Mouse (Mus musculus) liver, embryonic 13.5 days (tissue): ENCODE results near the gene Ccm2l. TPM values are rescaled to one million over a fixed set of nuclear protein-coding genes. Genes with fewer than 3 reads are reported as not detected.

Source experiments
- ATAC-seq: fragments of 200-750 bp; cut with Nextera tagmentation; 2 replicates; pipeline ENCODE4 v1.8.0; 2017; ENCODE audit warnings: low read depth, mild to moderate bottlenecking, moderate number of reproducible peaks, moderate library complexity
- DNase-seq: peaks from one replicate; pipeline ENCODE4 v3.0.0; 2022
- H3K27ac ChIP-seq: fragments of 300-500 bp; sonication (generic); 2 replicates; pipeline ENCODE4 v1.5.1; 2015; ENCODE audit warnings: moderate library complexity, mild to moderate bottlenecking, inconsistent platforms
- H3K27me3 ChIP-seq: fragments of 300-500 bp; sonication (generic); 2 replicates; pipeline ENCODE4 v1.6.1; 2015; ENCODE audit warnings: mild to moderate bottlenecking, inconsistent platforms
- H3K36me3 ChIP-seq: fragments of 300-500 bp; sonication (generic); 2 replicates; pipeline ENCODE4 v1.6.1; 2015; ENCODE audit warnings: mild to moderate bottlenecking, inconsistent platforms
- H3K4me1 ChIP-seq: fragments of 300-500 bp; sonication (generic); replicated peaks from 2 replicates; pipeline ENCODE4 v1.6.1; 2015; ENCODE audit warnings: inconsistent platforms
- H3K4me2 ChIP-seq: fragments of 300-500 bp; sonication (generic); 2 replicates; pipeline ENCODE4 v1.6.1; 2015; ENCODE audit warnings: inconsistent platforms, mild to moderate bottlenecking, moderate library complexity
- H3K4me3 ChIP-seq: fragments of 300-500 bp; sonication (generic); replicated peaks from 2 replicates; pipeline ENCODE4 v1.5.1; 2015; ENCODE audit warnings: mild to moderate bottlenecking, inconsistent platforms
- H3K9ac ChIP-seq: fragments of 300-500 bp; sonication (generic); 2 replicates; pipeline ENCODE4 v1.6.1; 2015; ENCODE audit warnings: mild to moderate bottlenecking, inconsistent platforms
- H3K9me3 ChIP-seq: fragments of 300-500 bp; sonication (generic); replicated peaks from 2 replicates; pipeline ENCODE4 v1.6.1; 2016; ENCODE audit warnings: inconsistent platforms
- WGBS: fragments of 180-500 bp; shearing (Covaris S2); methylation state at CpG from one replicate; pipeline ENCODE4 v1.1.7; 2015; ENCODE audit not compliant: insufficient replicate concordance; 5-methylcytosine and 5-hydroxymethylcytosine counted together
- polyA plus RNA-seq: library from polyadenylated mRNA; unstranded; fragments of >200 nt; fragmentation: Nextera tagmentation; extraction: Ambion mirVana; gene quantifications from 2 replicates; pipeline ENCODE4 v1.2.1, GENCODE M21; 2015

Gene Ccm2l
- polyA plus RNA-seq, 1 experiment from 2014 or later = 0.83 TPM

GRCm38 (mm10) chr2:153055270-153055920, 10.4 kb upstream of the Ccm2l start:
- 50% methylated on average over 6 of the region's 6 CpGs for WGBS
- no peak for ATAC-seq
- H3K27me3 ChIP-seq = peaks cover 35% of the 10 kb centered on the region
- no peak overlapping the region for H3K9ac ChIP-seq
- H3K4me2 ChIP-seq = no peak overlapping the region
- H3K27ac ChIP-seq = no peak overlapping the region
- no peaks in the 10 kb centered on the region for H3K36me3 ChIP-seq
- H3K9me3 ChIP-seq = no peaks in the 10 kb centered on the region
- 0 out of 2 replicates have a peak, but pooled peaks cover 3% of the 10 kb centered on the region for H3K4me1 ChIP-seq
- no peak overlapping the region for H3K4me3 ChIP-seq
- DNase-seq = no peak

GRCm38 (mm10) chr2:153058365-153058764, 7.4 kb upstream of the Ccm2l start:
- 48% methylated on average over 4 of the region's 4 CpGs for WGBS
- Histone ChIP-seq H3K4me3 (no peak overlapping the region), H3K27me3 (peaks cover 11% of the 10 kb centered on the region; the same call in 1 of the 2 replicates), H3K27ac (no peak overlapping the region), H3K36me3 (no peaks in the 10 kb centered on the region), H3K4me2 (no peak overlapping the region), H3K9me3 (no peaks in the 10 kb centered on the region), H3K9ac (no peak overlapping the region), H3K4me1 (no peaks in the 10 kb centered on the region)
- DNase-seq (no peak), ATAC-seq (no peak)

DNA sequence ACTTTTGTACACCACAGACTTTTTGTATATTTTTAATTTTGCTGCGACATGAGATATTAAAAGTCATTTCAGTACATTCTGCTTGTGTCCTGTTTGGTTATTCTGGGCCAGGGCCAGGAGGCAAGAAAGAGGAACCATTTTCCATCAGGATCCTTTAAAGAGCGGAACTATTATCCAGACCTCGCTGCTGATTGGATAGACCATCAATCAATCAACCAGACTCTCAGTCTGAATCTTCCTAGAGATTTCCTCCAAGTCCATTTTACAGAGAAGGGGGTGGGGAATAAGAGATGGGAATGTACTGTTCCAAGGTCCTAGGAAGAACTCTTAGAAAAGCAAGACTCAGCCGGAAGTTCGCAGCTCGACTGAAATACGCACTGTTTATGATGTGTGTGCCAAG, 5.5 kb upstream of the Ccm2l start:
- Histone ChIP-seq H3K4me1 (peaks cover 5% of the 10 kb centered on the region; the same call in 1 of the 2 replicates), H3K9ac (no peak overlapping the region), H3K4me3 (no peak overlapping the region), H3K36me3 (no peaks in the 10 kb centered on the region), H3K27ac (no peak overlapping the region), H3K27me3 (no peaks in the 10 kb centered on the region), H3K9me3 (no peaks in the 10 kb centered on the region), H3K4me2 (no peak overlapping the region)
- ATAC-seq = no peak
- 78% methylated on average over 7 of the region's 7 CpGs for WGBS
- no peak for DNase-seq

DNA sequence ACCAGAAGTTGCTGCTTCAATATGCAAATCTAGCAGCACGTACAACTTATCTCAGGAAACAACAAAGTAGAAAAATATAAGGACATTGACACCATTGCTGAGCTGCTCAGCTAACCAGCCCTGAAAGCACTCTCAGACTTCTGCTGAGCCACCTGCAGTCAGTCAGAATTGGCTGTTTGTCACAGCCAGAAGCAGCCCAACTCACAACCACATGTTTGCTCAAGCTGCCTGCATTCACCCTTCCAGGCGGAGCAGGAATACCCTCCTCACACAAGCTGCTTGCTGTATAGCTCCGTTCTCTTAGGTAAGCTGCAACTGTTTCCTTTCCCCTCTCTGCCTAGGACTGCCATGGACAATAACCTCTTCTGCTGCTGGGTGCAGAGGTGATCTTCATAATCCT, 2.4 kb upstream of the Ccm2l start:
- H3K9me3 ChIP-seq = no peaks in the 10 kb centered on the region
- H3K4me3 ChIP-seq = no peak overlapping the region
- WGBS = 55% methylated on average over 3 of the region's 3 CpGs
- ATAC-seq (no peak), DNase-seq (no peak)
- H3K4me1 ChIP-seq = peaks cover 5% of the 10 kb centered on the region; the same call in 1 of the 2 replicates
- no peak overlapping the region for H3K4me2 ChIP-seq
- H3K27me3 ChIP-seq = no peaks in the 10 kb centered on the region
- no peak overlapping the region for H3K9ac ChIP-seq
- H3K36me3 ChIP-seq = no peaks in the 10 kb centered on the region
- no peak overlapping the region for H3K27ac ChIP-seq

- Histone ChIP-seq H3K27ac (no peak overlapping the region), H3K4me1 (peaks cover 5% of the 10 kb centered on the region; the same call in 1 of the 2 replicates), H3K9me3 (no peaks in the 10 kb centered on the region), H3K9ac (no peak overlapping the region), H3K36me3 (no peaks in the 10 kb centered on the region), H3K27me3 (no peaks in the 10 kb centered on the region), H3K4me3 (no peak overlapping the region), H3K4me2 (no peak overlapping the region)
- DNase-seq = no peak
- ATAC-seq = no peak
- 45% methylated on average over 9 of the region's 9 CpGs for WGBS
Measured at GRCm38 (mm10) chr2:153064190-153064970, 1.4 kb upstream of the Ccm2l start.

GRCm38 (mm10) chr2:153066991-153067390, 1.2 kb downstream of the Ccm2l start:
- peaks cover 9% of the 10 kb centered on the region; the same call in 1 of the 2 replicates for H3K4me1 ChIP-seq
- H3K9ac ChIP-seq = no peak overlapping the region
- ATAC-seq (no peak), DNase-seq (no peak)
- H3K9me3 ChIP-seq = no peaks in the 10 kb centered on the region
- peaks cover 17% of the 10 kb centered on the region for H3K27me3 ChIP-seq
- H3K27ac ChIP-seq = no peak overlapping the region
- H3K4me2 ChIP-seq = peak overlapping the region; percentile 21; the same call in 1 of the 2 replicates
- no peak overlapping the region for H3K4me3 ChIP-seq
- H3K36me3 ChIP-seq = no peaks in the 10 kb centered on the region
- WGBS = 39% methylated on average over 6 of the region's 6 CpGs

GRCm38 (mm10) chr2:153070762-153071490, 5.2 kb downstream of the Ccm2l start:
- peaks cover 25% of the 10 kb centered on the region for H3K27me3 ChIP-seq
- H3K4me1 ChIP-seq = peaks cover 7% of the 10 kb centered on the region; the same call in 1 of the 2 replicates
- DNase-seq = no peak
- no peak for ATAC-seq
- no peaks in the 10 kb centered on the region for H3K9me3 ChIP-seq
- 52% methylated on average over 23 of the region's 23 CpGs for WGBS
- H3K9ac ChIP-seq = no peak overlapping the region
- H3K4me2 ChIP-seq = no peak overlapping the region
- no peak overlapping the region; the same call in 1 of the 2 replicates for H3K4me3 ChIP-seq
- H3K27ac ChIP-seq = no peak overlapping the region
- H3K36me3 ChIP-seq = no peaks in the 10 kb centered on the region

GRCm38 (mm10) chr2:153071491-153072184, 5.9 kb downstream of the Ccm2l start:
- peaks cover 14% of the 10 kb centered on the region for H3K4me1 ChIP-seq
- peak overlapping the region; percentile 47 for H3K4me2 ChIP-seq
- DNase-seq (no peak), ATAC-seq (no peak)
- H3K36me3 ChIP-seq = no peaks in the 10 kb centered on the region
- no peak overlapping the region for H3K9ac ChIP-seq
- 65% methylated on average over 67 of the region's 67 CpGs for WGBS
- peak overlapping the region; percentile 27 for H3K4me3 ChIP-seq
- no peak overlapping the region for H3K27ac ChIP-seq
- peaks cover 25% of the 10 kb centered on the region for H3K27me3 ChIP-seq
- no peaks in the 10 kb centered on the region for H3K9me3 ChIP-seq

GRCm38 (mm10) chr2:153074651-153075050, 8.9 kb downstream of the Ccm2l start:
- no peak overlapping the region for H3K4me3 ChIP-seq
- ATAC-seq (no peak), DNase-seq (no peak)
- no peaks in the 10 kb centered on the region for H3K9me3 ChIP-seq
- peaks cover 25% of the 10 kb centered on the region for H3K4me1 ChIP-seq
- H3K36me3 ChIP-seq = no peaks in the 10 kb centered on the region
- 81% methylated on average over 10 of the region's 10 CpGs for WGBS
- H3K27me3 ChIP-seq = peaks cover 25% of the 10 kb centered on the region
- H3K9ac ChIP-seq = no peak overlapping the region
- no peak overlapping the region for H3K27ac ChIP-seq
- H3K4me2 ChIP-seq = no peak overlapping the region

DNA sequence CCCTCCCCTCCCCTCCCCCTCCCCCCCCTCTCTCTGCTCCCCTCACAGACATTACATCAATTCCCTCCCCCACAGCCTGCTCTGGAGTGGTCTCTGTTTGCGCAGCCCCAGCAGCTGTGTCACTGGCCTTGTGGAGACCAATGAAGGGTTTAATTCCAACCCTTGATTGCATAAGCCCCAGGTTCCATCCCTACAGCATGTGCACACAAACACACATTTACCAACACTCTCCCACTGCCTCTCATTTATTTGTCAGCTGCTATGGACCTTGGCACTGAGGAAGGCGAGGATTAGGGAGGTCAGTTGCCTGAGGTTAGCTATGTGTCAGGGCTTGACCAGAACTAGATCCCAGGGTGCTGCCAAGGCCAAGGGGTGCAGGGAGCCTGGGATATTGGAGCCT, 10.2 kb downstream of the Ccm2l start:
- Histone ChIP-seq H3K27me3 (peaks cover 16% of the 10 kb centered on the region), H3K9me3 (no peaks in the 10 kb centered on the region), H3K4me1 (peaks cover 25% of the 10 kb centered on the region), H3K36me3 (no peaks in the 10 kb centered on the region), H3K27ac (no peak overlapping the region), H3K4me2 (no peak overlapping the region), H3K9ac (no peak overlapping the region), H3K4me3 (no peak overlapping the region)
- ATAC-seq (peak; percentile 74), DNase-seq (no peak)
- WGBS = 28% methylated on average over 2 of the region's 2 CpGs
